Comparison of ENCODE assay signal across 12 mouse cellular contexts in genomic region chr5:38199686-38200085, GRCm38 (mm10).
"Had no signal": no experiment of that assay in that cellular context is flagged by ENCODE, and none has a peak within 500 bp of the region (broad histone marks: within the 10 kb centered on the region; RNA-seq: fewer than 3 reads in every experiment).

No protein-coding gene starts in this region.

- DNase-seq: gastrocnemius, postnatal 10 days; gastrocnemius, postnatal 25 days; heart, adult 18-20 months; heart, postnatal 10 days; heart, postnatal 4 days; kidney, adult 18-20 months; kidney, adult 8-10 months; kidney, postnatal 10 days; kidney, postnatal 25 days; kidney, postnatal 4 days; liver; liver, embryonic 13.5 days had no signal
